ENCODE assay signal across 8 mouse cellular contexts in the genomic region with DNA sequence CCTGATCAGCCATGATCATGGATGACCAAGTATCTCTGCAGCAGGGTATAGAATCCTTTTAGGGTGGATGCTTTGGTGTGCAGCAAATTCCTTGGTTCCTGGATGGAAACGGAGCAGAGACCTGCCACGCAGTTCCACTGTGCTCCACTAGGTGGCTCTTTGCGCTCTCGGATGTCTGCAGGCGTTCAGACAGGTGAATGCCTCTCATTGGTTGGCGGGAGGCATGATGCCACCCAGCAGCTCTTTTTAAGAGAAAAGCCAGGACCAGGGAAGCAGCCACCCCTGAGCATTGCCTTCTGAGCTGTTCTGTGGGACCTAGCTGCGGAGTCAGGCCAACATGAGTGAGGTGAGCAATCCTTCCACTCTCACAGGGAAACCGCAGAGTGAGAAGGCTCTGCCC. TPM values are rescaled to one million over a fixed set of nuclear protein-coding genes. Genes with fewer than 3 reads are reported as not detected.
DNase-seq lines count a peak whose midpoint lies in the region; ATAC-seq and TF ChIP-seq lines count a peak whose summit lies in the region.

Gene Pcp4 (plus strand): TSS at position 162 of the 400 bp plus-strand sequence.

- H3K79me2 ChIP-seq in liver, adult 2 months (ENCODE audit: control insufficient read depth, insufficient read depth, low read length): no peaks in the 10 kb centered on the region

- WGBS in embryonic facial prominence, embryonic 10.5 days: 13% methylated on average over 8 of the region's 8 CpGs
- WGBS in kidney, postnatal 0 days: 11% methylated on average over 8 of the region's 8 CpGs
- WGBS in liver, adult 2 months: 18% methylated on average over 8 of the region's 8 CpGs
- 12% methylated on average over 8 of the region's 8 CpGs for WGBS in neural tube, embryonic 14.5 days

- ATAC-seq in kidney, postnatal 0 days (replicated peaks; ENCODE audit: low FRiP score, low read depth): peak; percentile 49; the same call in 1 of the 2 replicates
- ATAC-seq in neural tube, embryonic 14.5 days (ENCODE audit: low read depth): peak; percentile 69

- no peaks in the 10 kb centered on the region for H3K36me3 ChIP-seq in embryonic facial prominence, embryonic 10.5 days (replicated peaks)
- H3K36me3 ChIP-seq in kidney, postnatal 0 days (ENCODE audit: insufficient read depth, low read length): no peaks in the 10 kb centered on the region
- no peaks in the 10 kb centered on the region for H3K36me3 ChIP-seq in liver, adult 2 months (ENCODE audit: control insufficient read depth, insufficient read depth, low read length)
- H3K36me3 ChIP-seq in neural tube, embryonic 14.5 days (ENCODE audit: control insufficient read depth, insufficient read depth, low read length): no peaks in the 10 kb centered on the region

- no peak within 1 kb of the TSS for H3K4me3 ChIP-seq in embryonic facial prominence, embryonic 10.5 days
- H3K4me3 ChIP-seq in kidney, postnatal 0 days (replicated peaks; ENCODE audit: low read depth, low read length): no peak within 1 kb of the TSS
- no peak within 1 kb of the TSS for H3K4me3 ChIP-seq in liver, adult 2 months (ENCODE audit: insufficient read depth, low read depth, low read length)
- H3K4me3 ChIP-seq in neural tube, embryonic 14.5 days (ENCODE audit: low read depth, low read length): peak within 1 kb of the TSS; percentile 18

- H3K9me3 ChIP-seq in embryonic facial prominence, embryonic 10.5 days: no peaks in the 10 kb centered on the region
- no peaks in the 10 kb centered on the region for H3K9me3 ChIP-seq in kidney, postnatal 0 days (replicated peaks; ENCODE audit: low read length)
- H3K9me3 ChIP-seq in neural tube, embryonic 14.5 days (ENCODE audit: control insufficient read depth, low read length): no peaks in the 10 kb centered on the region

- no peak within 1 kb of the TSS for H3K9ac ChIP-seq in kidney, postnatal 0 days (ENCODE audit: low read depth, low read length)
- no peak within 1 kb of the TSS for H3K9ac ChIP-seq in liver, adult 2 months (ENCODE audit: low read depth, low read length)
- no peak within 1 kb of the TSS for H3K9ac ChIP-seq in neural tube, embryonic 14.5 days (replicated peaks; ENCODE audit: low read depth, low read length)

- H3K4me1 ChIP-seq in embryonic facial prominence, embryonic 10.5 days: peaks cover 16% of the 10 kb centered on the region
- H3K4me1 ChIP-seq in kidney, postnatal 0 days (replicated peaks; ENCODE audit: insufficient read depth, low read length): no peaks in the 10 kb centered on the region
- H3K4me1 ChIP-seq in liver, adult 2 months (ENCODE audit: control insufficient read depth, insufficient read depth, low read length): no peaks in the 10 kb centered on the region
- 0 out of 2 replicates have a peak, but pooled peaks cover 3% of the 10 kb centered on the region for H3K4me1 ChIP-seq in neural tube, embryonic 14.5 days (ENCODE audit: control insufficient read depth, insufficient read depth, low read length)

- peak within 1 kb of the TSS; percentile 4; the same call in 1 of the 2 replicates for H3K4me2 ChIP-seq in kidney, postnatal 0 days (ENCODE audit: low read length)
- peak within 1 kb of the TSS; percentile 40 for H3K4me2 ChIP-seq in neural tube, embryonic 14.5 days (ENCODE audit: low read depth, low read length)

- H3K27ac ChIP-seq in embryonic facial prominence, embryonic 10.5 days (replicated peaks): no peak within 1 kb of the TSS
- no peak within 1 kb of the TSS for H3K27ac ChIP-seq in kidney, postnatal 0 days
- H3K27ac ChIP-seq in liver, adult 2 months (replicated peaks; ENCODE audit: insufficient read depth, low read depth, low read length): no peak within 1 kb of the TSS
- no peak within 1 kb of the TSS for H3K27ac ChIP-seq in neural tube, embryonic 14.5 days (ENCODE audit: low read depth, low read length)

- H3K27me3 ChIP-seq in embryonic facial prominence, embryonic 10.5 days (replicated peaks; ENCODE audit: low read depth, poor library complexity, severe bottlenecking): no peaks in the 10 kb centered on the region; the same call in 1 of the 2 replicates
- H3K27me3 ChIP-seq in kidney, postnatal 0 days (ENCODE audit: insufficient read depth, low read length): no peaks in the 10 kb centered on the region
- no peaks in the 10 kb centered on the region for H3K27me3 ChIP-seq in liver, adult 2 months (ENCODE audit: control insufficient read depth, insufficient read depth, low read length)
- no peaks in the 10 kb centered on the region for H3K27me3 ChIP-seq in neural tube, embryonic 14.5 days (ENCODE audit: control insufficient read depth, insufficient read depth, low read length)

- peak; percentile 95 for TF ChIP-seq CTCF in kidney, postnatal 0 days (IDR thresholded peaks at IDR 0.05; ENCODE audit: low read depth)
- peak; percentile 97 for TF ChIP-seq CTCF in liver, adult 2 months (IDR thresholded peaks at IDR 0.05; ENCODE audit: low read depth, low read length)

- no peak for TF ChIP-seq POLR2A in liver, adult 2 months (IDR thresholded peaks at IDR 0.05; ENCODE audit: extremely low read depth, insufficient read depth, low read length)

- DNase-seq in 3T3-L1 (ENCODE audit: low read depth, low spot score): peak; percentile 73
- peak; percentile 73 for DNase-seq in adrenal gland, postnatal 14 days
- DNase-seq in embryonic facial prominence, embryonic 10.5 days (ENCODE audit: low spot score): peak; percentile 82
- no peak for DNase-seq in gonadal fat pad, adult 2 months (ENCODE audit: low read depth)
- DNase-seq in kidney, postnatal 0 days (ENCODE audit: low spot score): peak; percentile 79
- DNase-seq in liver, adult 2 months (ENCODE audit: extremely low read depth, low read depth, low spot score): peak; percentile 39
- DNase-seq in telencephalon, adult 2 months (ENCODE audit: low read depth, low spot score): peak; percentile 85

RNA-seq across cellular contexts. Expression of gene Pcp4, which starts in this region (rescaled TPM):
- 15.0 and 21.1 TPM in 2 replicates for total RNA-seq in adrenal gland, postnatal 14 days (2021)
- 4.4 and 6.8 TPM in 2 replicates for polyA plus RNA-seq in embryonic facial prominence, embryonic 10.5 days (2016; fragmentation: Nextera tagmentation; extraction: Ambion mirVana)
- polyA plus RNA-seq in gonadal fat pad, adult 2 months (2012; rRNA removed): 13.1 and 16.2 TPM in 2 replicates
- polyA plus RNA-seq in kidney, postnatal 0 days (2015; fragmentation: Nextera tagmentation; extraction: Ambion mirVana): 96.9 and 102 TPM in 2 replicates
- 0.40 TPM in 1 of 2 replicates, not detected in the other for total RNA-seq in liver, adult 2 months (2014; rRNA removed)
- not detected in 2 replicates for polyA plus RNA-seq in liver, adult 2 months (2012; rRNA removed)
- 296 and 522 TPM in 2 replicates for polyA plus RNA-seq in neural tube, embryonic 14.5 days (2014; fragmentation: Nextera tagmentation; extraction: Ambion mirVana)

Comparison
In these comparisons a context has a peak if more than half of its experiments do, and no peak if none do; other contexts are left out.
1. RNA of gene Pcp4 (total RNA-seq): 15.0 to 21.1 TPM in adrenal gland, postnatal 14 days; 0.40 TPM in liver, adult 2 months; every median in the first group is over 10 times any median in the second.
2. Peak in DNase-seq in liver, adult 2 months; RNA of the gene not detected or under 1 TPM.